Mouse (Mus musculus) liver, embryonic 14.5 days (tissue): ENCODE results near the gene Zic5. TPM values are rescaled to one million over a fixed set of nuclear protein-coding genes. Genes with fewer than 3 reads are reported as not detected.

Experiments
- ATAC-seq: fragments of 200-750 bp; cut with Nextera tagmentation; 2 replicates; pipeline ENCODE4 v1.8.0; 2017; ENCODE audit warnings: moderate number of reproducible peaks, mild to moderate bottlenecking, moderate library complexity; ENCODE audit not compliant: insufficient read depth
- DNase-seq, 3 experiments: peaks; one replicate each; pipeline ENCODE4 v3.0.0-alpha.2; 2012 to 2013; ENCODE audit warnings: low read depth in 3 of 3, low spot score in 3 of 3
- H3K27ac ChIP-seq: fragments of 300-500 bp; sonication (generic); 2 replicates; pipeline ENCODE4 v1.5.1; 2014; ENCODE audit warnings: moderate library complexity, mild to moderate bottlenecking, control low read depth, inconsistent platforms
- H3K27me3 ChIP-seq: fragments of 300-500 bp; sonication (generic); 2 replicates; pipeline ENCODE4 v1.6.1; 2014; ENCODE audit warnings: mild to moderate bottlenecking, low read length, moderate library complexity; ENCODE audit not compliant: control insufficient read depth, insufficient read depth
- H3K36me3 ChIP-seq: fragments of 300-500 bp; sonication (generic); replicated peaks from 2 replicates; pipeline ENCODE4 v1.6.1; 2014; ENCODE audit warnings: low read depth; ENCODE audit not compliant: control insufficient read depth, insufficient read depth
- H3K4me1 ChIP-seq, 2 experiments: fragments of 200-500 bp in 1 of 2; fragments of 300-500 bp in 1 of 2; sonication (generic) in 1 of 2; replicated peaks; 2 replicates each; pipeline ENCODE4 v1.6.1; 2012 to 2014; ENCODE audit warnings: antibody characterized with exemption in 1 of 2, inconsistent platforms in 1 of 2, low read length in 1 of 2; ENCODE audit not compliant: control insufficient read depth in 2 of 2, insufficient read depth in 2 of 2
- H3K4me2 ChIP-seq: fragments of 300-500 bp; sonication (generic); 2 replicates; pipeline ENCODE4 v1.6.1; 2014; ENCODE audit warnings: low read depth, mild to moderate bottlenecking, control low read depth, moderate library complexity
- H3K4me3 ChIP-seq, 2 experiments: fragments of 200-500 bp in 1 of 2; fragments of 300-500 bp in 1 of 2; sonication (generic) in 1 of 2; 2 replicates each; pipeline ENCODE4 v1.5.1; 2012 to 2014; ENCODE audit warnings: low read depth in 2 of 2, low read length in 2 of 2, mild to moderate bottlenecking in 2 of 2, control low read depth in 1 of 2, inconsistent platforms in 1 of 2, moderate library complexity in 1 of 2; ENCODE audit not compliant: insufficient read depth in 1 of 2
- H3K9ac ChIP-seq: fragments of 300-500 bp; sonication (generic); replicated peaks from 2 replicates; pipeline ENCODE4 v1.6.1; 2014; ENCODE audit warnings: mild to moderate bottlenecking, control low read depth, moderate library complexity
- H3K9me3 ChIP-seq: fragments of 300-500 bp; sonication (generic); 2 replicates; pipeline ENCODE4 v1.6.1; 2016; ENCODE audit warnings: low read length, mixed read lengths; ENCODE audit not compliant: control insufficient read depth
- CTCF ChIP-seq: IDR thresholded peaks from 2 replicates; pipeline ENCODE4 v1.5.1; 2016; ENCODE audit warnings: antibody characterized with exemption, low read depth, control low read depth
- EP300 ChIP-seq: IDR thresholded peaks from 2 replicates; pipeline ENCODE4 v1.6.1; 2016; ENCODE audit warnings: antibody characterized with exemption, low read depth
- WGBS: fragments of 180-500 bp; shearing (Covaris S2); extraction: QIAGEN DNeasy Blood & Tissue Kit; methylation state at CpG from one replicate; pipeline ENCODE4 v1.1.7; 2014; ENCODE audit not compliant: insufficient replicate concordance; 5-methylcytosine and 5-hydroxymethylcytosine counted together
- polyA plus RNA-seq, 2 experiments: library from polyadenylated mRNA; depleted of rRNA in 1 of 2; stranded (reverse) in 1 of 2; unstranded in 1 of 2; fragments of >200 nt; fragmentation: Nextera tagmentation in 1 of 2; extraction: Ambion mirVana in 1 of 2; gene quantifications; 2 replicates each; pipeline versions ENCODE4 v1.2.1 to v1.2.3; 2012 to 2014

Zic5 gene
- polyA plus RNA-seq, 2 experiments: not detected

- no peak overlapping the region for H3K4me3 ChIP-seq
- WGBS: 45% methylated on average over 2 of the region's 2 CpGs
- H3K36me3 ChIP-seq: no peaks in the 10 kb centered on the region
- TF ChIP-seq EP300 (no peak), CTCF (no peak)
- H3K27me3 ChIP-seq: no peaks in the 10 kb centered on the region
- H3K4me1 ChIP-seq: no peaks in the 10 kb centered on the region
- ATAC-seq (no peak), DNase-seq (no peak)
- H3K27ac ChIP-seq: no peak overlapping the region
- no peak overlapping the region for H3K4me2 ChIP-seq
- no peaks in the 10 kb centered on the region for H3K9me3 ChIP-seq
- no peak overlapping the region for H3K9ac ChIP-seq
Observed at GRCm38 (mm10) chr14:122412841-122413541, 52.5 kb downstream of the Zic5 start.

Other genes starting within 250 kb of the Zic5 start
- not detected in 2 replicates for gene Gm5089, start 14.6 kb downstream of the Zic5 start, polyA plus RNA-seq (2012; rRNA removed)
- gene Gm5089, start 14.6 kb downstream of the Zic5 start, polyA plus RNA-seq (2014; fragmentation: Nextera tagmentation; extraction: Ambion mirVana): not detected in 2 replicates
- gene Zic2, start 9.8 kb upstream of the Zic5 start, polyA plus RNA-seq (2012; rRNA removed): 0.02 and 0.03 TPM in 2 replicates
- gene Zic2, start 9.8 kb upstream of the Zic5 start, polyA plus RNA-seq (2014; fragmentation: Nextera tagmentation; extraction: Ambion mirVana): not detected in 2 replicates
- not detected in 2 replicates for gene Gm10837, start 24.9 kb upstream of the Zic5 start, polyA plus RNA-seq (2012; rRNA removed)
- not detected in 2 replicates for gene Gm10837, start 24.9 kb upstream of the Zic5 start, polyA plus RNA-seq (2014; fragmentation: Nextera tagmentation; extraction: Ambion mirVana)
- 5.9 and 8.9 TPM in 2 replicates for gene Pcca, start 68.6 kb upstream of the Zic5 start, polyA plus RNA-seq (2012; rRNA removed)
- 9.8 and 11.1 TPM in 2 replicates for gene Pcca, start 68.6 kb upstream of the Zic5 start, polyA plus RNA-seq (2014; fragmentation: Nextera tagmentation; extraction: Ambion mirVana)